Mouse (Mus musculus): Measurements from ENCODE around the gene Ccdc80. TPM values are rescaled to one million over a fixed set of nuclear protein-coding genes. Genes with fewer than 3 reads are reported as not detected.

Ccdc80 gene
- 61.4 and 77.4 TPM in 2 replicates for polyA plus RNA-seq (2015; fragmentation: Nextera tagmentation; extraction: Ambion mirVana)

GRCm38 (mm10) chr16:45093137-45093731 lies at the start of gene Ccdc80:
Ccdc80 (plus strand) TSS chr16:45093402.

GRCm38 (mm10) chr16:45158522-45159388 lies 65.6 kb downstream of the Ccdc80 start, which contains the start of the genes Slc35a5 and Atg3:
Slc35a5 (minus strand) TSS chr16:45158706.
Atg3 (plus strand) TSS chr16:45158785.

Other genes with a start within 250 kb of the Ccdc80 start
- gene Cd200r2, start 226.3 kb upstream of the Ccdc80 start, polyA plus RNA-seq (2015; fragmentation: Nextera tagmentation; extraction: Ambion mirVana), result not detected in 2 replicates
- 0.61 and 0.98 TPM in 2 replicates for gene Cd200r3, start 149.7 kb upstream of the Ccdc80 start, polyA plus RNA-seq (2015; fragmentation: Nextera tagmentation; extraction: Ambion mirVana)
- 20.7 and 24.6 TPM in 2 replicates for gene Slc35a5, start 65.3 kb downstream of the Ccdc80 start, polyA plus RNA-seq (2015; fragmentation: Nextera tagmentation; extraction: Ambion mirVana)
- gene Atg3, start 65.4 kb downstream of the Ccdc80 start, polyA plus RNA-seq (2015; fragmentation: Nextera tagmentation; extraction: Ambion mirVana), result 43.1 and 49.5 TPM in 2 replicates
- 0.26 and 0.76 TPM in 2 replicates for gene Btla, start 130.9 kb downstream of the Ccdc80 start, polyA plus RNA-seq (2015; fragmentation: Nextera tagmentation; extraction: Ambion mirVana)